Mouse (Mus musculus): ENCODE results near the gene Dytn.
"Not testable (repeated sequence)": the region's sequence is repeated elsewhere in the genome, so short reads cannot be mapped to it uniquely, and the experiment has no call there.

Gene Dytn

GRCm38 (mm10) chr1:63686827-63687226 is at the start of gene Dytn:
Gene Dytn, minus strand, starts transcription at chr1:63686927.
- no peak for DNase-seq (ENCODE audit: low spot score)

- DNase-seq (ENCODE audit: low spot score), result peak; percentile 93
These were observed 43.6 kb upstream of the Dytn start, which contains the start of the genes Mdh1b and Fastkd2 for GRCm38 (mm10) chr1:63730240-63730771. Gene Mdh1b, minus strand, starts transcription at chr1:63730318. Gene Fastkd2, plus strand, starts transcription at chr1:63730614.

GRCm38 (mm10) chr1:63729796-63730195 is 43.1 kb upstream of the Dytn start:
- no peak for DNase-seq (ENCODE audit: low spot score)

- DNase-seq (ENCODE audit: low spot score), result no peak
These were observed 33.4 kb upstream of the Dytn start for GRCm38 (mm10) chr1:63720161-63720560.

GRCm38 (mm10) chr1:63708876-63709275 is 22.1 kb upstream of the Dytn start:
- DNase-seq (ENCODE audit: low spot score), result no peak

GRCm38 (mm10) chr1:63705733-63706132 is 19.0 kb upstream of the Dytn start:
- DNase-seq (ENCODE audit: low spot score), result no peak

GRCm38 (mm10) chr1:63696861-63697260 is 10.1 kb upstream of the Dytn start:
- no peak for DNase-seq (ENCODE audit: low spot score)

GRCm38 (mm10) chr1:63675975-63676374 is 10.8 kb downstream of the Dytn start:
- DNase-seq (ENCODE audit: low spot score), result no peak

DNA sequence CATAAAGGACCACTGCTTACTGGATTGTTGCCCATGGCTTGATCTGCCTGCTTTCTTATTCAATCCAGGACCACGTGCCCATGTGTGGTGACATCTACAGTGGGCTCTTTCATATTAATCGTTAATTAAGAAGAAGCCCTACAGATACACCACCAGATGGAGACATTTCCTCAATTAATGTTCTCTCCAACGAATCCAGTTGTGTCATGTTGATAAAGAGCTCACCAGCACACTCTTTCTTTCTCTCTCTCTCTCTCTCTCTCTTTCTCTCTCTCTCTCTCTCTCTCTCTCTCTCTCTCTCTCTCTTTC is 17.9 kb downstream of the Dytn start:
- peak; percentile 35 for DNase-seq (ENCODE audit: low spot score)

GRCm38 (mm10) chr1:63667949-63668851 is 18.5 kb downstream of the Dytn start:
- no peak for DNase-seq (ENCODE audit: low spot score)

- DNase-seq (ENCODE audit: low spot score), result no peak
These were observed 19.4 kb downstream of the Dytn start for GRCm38 (mm10) chr1:63667201-63667948.

DNA sequence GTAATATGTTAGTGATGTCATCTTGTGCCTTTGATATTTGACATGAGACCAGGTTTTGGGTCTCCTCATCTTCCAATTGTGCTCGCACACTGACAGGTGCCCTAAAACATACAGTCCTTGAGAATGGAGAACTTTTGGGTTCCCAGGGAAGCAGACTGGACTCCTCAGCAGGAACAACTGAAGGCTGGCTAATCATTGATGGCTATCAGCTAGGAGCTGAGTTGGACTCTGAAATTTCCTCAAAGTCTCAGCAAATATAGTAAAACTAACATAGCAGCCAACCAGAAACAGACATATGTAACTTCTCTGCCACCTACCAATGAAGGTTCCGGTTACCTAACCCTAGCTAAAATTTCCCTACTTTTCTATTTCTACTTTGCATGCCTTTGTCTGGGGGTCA is 20.6 kb downstream of the Dytn start:
- DNase-seq (ENCODE audit: low spot score), result no peak

DNA sequence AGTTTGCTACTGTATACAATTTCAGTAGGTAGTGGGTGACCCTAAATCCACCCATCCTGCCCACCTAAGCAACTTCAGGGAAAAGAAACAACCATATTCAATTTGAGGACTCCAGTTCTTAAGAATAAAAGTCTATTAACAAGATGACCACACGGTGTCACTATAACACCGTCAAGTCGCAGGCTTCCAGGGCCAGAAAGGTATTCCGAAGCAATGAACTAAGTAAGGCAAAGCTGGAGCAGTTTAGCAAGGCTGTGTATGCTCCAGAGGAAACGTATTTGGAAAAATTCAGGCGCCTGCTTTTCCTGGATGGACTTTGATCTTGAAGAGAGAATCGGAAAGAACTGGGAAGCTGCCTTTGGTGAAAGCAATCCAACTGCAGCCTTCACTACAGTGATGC is 27.1 kb downstream of the Dytn start:
- peak; percentile 35 for DNase-seq (ENCODE audit: low spot score)

- peak; percentile 58 for DNase-seq (ENCODE audit: low spot score)
These were observed 28.7 kb downstream of the Dytn start for GRCm38 (mm10) chr1:63658016-63658415.

GRCm38 (mm10) chr1:63639921-63640320 is 46.8 kb downstream of the Dytn start:
- no peak for DNase-seq (ENCODE audit: low spot score)

GRCm38 (mm10) chr1:63630390-63630789 is 56.3 kb downstream of the Dytn start:
- not testable (repeated sequence) for DNase-seq (ENCODE audit: low spot score)

DNA sequence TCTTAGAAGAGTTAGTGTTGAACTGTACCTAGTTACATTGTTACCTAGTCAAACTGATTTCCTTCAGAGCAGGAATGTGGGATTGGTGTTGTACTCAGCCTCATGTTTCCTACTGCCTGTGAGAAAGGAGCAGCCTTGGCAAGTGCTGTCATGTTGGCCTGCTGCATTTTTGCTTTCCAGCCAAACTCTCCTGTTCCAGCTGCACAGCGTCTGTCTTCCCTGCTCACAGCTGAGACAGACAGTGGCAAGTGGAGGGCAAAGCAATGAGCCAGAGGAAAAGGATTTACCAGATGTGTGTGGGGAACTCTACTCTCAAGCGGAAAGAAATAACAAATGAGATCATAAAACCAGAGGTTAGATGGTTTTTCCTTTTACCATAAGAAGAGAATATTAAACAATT is 58.5 kb downstream of the Dytn start:
- DNase-seq (ENCODE audit: low spot score), result no peak

GRCm38 (mm10) chr1:63615668-63616067 is 71.1 kb downstream of the Dytn start, which contains the start of gene Gm39653:
Gene Gm39653, plus strand, starts transcription at chr1:63615968.
- no peak for DNase-seq (ENCODE audit: low spot score)

DNA sequence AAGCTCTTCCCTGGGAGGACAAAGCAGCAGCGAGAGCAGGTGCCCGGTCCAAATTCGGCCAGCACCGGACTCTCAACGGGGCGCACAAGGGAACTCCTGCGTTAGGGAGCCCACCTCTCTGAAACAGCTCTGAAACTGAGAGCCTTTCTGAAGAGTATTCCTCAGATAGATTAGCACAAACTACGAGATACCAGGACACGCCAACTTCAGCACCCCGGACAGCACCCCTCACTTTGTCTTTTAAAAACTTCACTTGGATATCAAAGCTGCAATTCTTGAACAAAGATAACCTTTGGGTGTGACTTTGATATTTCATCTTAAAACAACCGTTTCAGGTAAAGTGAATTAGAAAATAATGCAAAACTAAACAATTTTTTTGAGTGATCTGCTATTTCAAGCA is 72.1 kb downstream of the Dytn start:
- no peak for DNase-seq (ENCODE audit: low spot score)

GRCm38 (mm10) chr1:63609613-63610012 is 77.1 kb downstream of the Dytn start:
- DNase-seq (ENCODE audit: low spot score), result no peak

DNA sequence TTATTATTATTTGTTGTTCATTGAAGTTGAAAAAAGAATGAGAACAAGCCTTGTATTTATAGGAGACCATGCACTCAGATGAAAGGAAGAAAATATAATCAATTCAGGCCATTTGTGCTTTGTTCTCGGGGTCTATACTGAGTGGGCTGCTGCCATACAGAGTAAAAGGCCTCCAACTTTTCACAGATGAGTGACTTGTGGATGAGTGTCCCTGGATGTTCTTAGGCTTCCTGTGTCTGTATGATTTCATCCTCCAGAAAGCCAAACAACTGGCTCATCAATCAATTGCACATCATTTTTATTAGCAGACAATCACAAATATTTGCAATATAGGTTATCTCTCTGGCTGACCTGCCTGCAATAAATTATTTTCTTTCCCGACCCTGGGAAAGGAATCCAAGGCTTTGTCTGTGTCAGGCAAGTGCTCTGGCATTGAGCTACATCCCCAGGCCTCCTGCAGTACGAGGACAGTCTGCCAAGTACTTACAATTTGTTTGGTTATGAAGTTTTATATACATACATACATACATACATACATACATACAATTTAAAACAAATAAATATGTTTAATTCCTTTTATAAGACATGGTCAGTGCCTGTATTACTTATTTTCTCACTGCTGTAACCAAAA is 82.7 kb downstream of the Dytn start:
- DNase-seq (ENCODE audit: low spot score), result no peak

GRCm38 (mm10) chr1:63586869-63587268 is 99.9 kb downstream of the Dytn start:
- no peak for DNase-seq (ENCODE audit: low spot score)

Data from layer of hippocampus, adult 11-12 months (tissue).